Mouse (Mus musculus) E14TG2a.4 (cell line): ENCODE measurements at regions not wholly inside any gene's neighbourhood (a gene's known extent, or its start where the extent isn't known, plus 50 kb on each side); places are given as distances from the start of the nearest gene placed in this dataset.

Experiments
- CTCF ChIP-seq: conservative IDR thresholded peaks from 2 replicates; pipeline ENCODE4 v1.5.1; 2014; ENCODE audit warnings: low read length
- NANOG ChIP-seq: IDR thresholded peaks from 2 replicates; pipeline ENCODE4 v1.6.1; 2014; ENCODE audit warnings: borderline replicate concordance, low read length, mixed read lengths
- POU5F1 ChIP-seq: IDR thresholded peaks from 2 replicates; pipeline ENCODE4 v1.6.1; 2014; ENCODE audit warnings: low read length, borderline replicate concordance

DNA sequence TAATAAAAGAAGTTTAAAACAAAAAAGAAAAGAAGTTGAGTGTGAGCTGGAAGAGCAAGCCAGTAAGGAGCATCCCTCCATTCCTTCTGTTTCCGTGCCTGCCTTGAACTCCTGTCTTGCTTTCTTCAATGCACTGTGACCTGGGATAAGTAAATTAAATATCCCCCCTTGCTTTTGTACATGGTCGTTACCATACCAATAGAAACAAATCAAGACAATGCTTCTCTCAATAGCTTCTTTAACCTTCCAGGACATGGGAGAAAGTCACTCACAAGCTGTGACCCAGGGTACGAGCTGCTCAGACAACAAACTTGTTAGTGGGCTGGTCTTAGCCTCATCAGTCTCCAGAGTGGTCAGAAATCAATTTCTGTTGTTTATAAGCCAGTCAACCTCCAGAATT, 53.4 kb upstream of the Nkd1 start:
- no peak for TF ChIP-seq CTCF
- no peak for TF ChIP-seq POU5F1
- peak; percentile 83 for TF ChIP-seq NANOG
